Mouse (Mus musculus): ENCODE data around the gene Ccni.

Ccni gene

DNA sequence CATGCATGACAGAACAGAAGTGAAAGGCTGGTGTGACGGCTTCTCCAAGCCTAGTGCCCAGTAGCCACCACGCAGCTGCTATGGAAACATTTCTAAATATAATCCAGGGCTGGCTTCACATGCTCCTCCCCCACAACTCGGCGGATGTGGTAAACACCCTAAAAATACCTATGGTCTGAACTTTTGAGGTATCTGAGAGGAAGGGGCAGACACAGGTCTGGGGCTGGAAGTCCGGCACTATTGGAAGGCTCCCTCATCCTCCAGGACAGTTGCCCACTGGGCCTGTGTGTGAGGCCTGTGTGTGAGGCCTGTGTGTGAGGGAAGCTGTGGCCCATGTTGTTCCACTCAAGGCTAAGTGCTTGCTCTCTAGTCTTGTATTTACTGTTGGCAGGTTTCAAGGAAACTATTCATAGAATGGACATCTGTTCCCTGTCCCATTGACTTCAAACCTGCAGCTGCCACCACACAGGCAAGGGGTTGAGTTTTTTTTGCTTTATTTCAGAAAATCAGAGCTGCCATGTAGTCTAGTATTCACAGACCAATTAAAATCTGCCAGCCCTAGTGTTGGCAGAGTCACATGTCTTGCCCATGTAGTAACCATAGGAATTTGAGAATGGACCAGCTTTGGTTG is 69.2 kb downstream of the Ccni start:
- DNase-seq (ENCODE audit: low spot score in 2 of 2), result peak; percentile 50 to 70

DNA sequence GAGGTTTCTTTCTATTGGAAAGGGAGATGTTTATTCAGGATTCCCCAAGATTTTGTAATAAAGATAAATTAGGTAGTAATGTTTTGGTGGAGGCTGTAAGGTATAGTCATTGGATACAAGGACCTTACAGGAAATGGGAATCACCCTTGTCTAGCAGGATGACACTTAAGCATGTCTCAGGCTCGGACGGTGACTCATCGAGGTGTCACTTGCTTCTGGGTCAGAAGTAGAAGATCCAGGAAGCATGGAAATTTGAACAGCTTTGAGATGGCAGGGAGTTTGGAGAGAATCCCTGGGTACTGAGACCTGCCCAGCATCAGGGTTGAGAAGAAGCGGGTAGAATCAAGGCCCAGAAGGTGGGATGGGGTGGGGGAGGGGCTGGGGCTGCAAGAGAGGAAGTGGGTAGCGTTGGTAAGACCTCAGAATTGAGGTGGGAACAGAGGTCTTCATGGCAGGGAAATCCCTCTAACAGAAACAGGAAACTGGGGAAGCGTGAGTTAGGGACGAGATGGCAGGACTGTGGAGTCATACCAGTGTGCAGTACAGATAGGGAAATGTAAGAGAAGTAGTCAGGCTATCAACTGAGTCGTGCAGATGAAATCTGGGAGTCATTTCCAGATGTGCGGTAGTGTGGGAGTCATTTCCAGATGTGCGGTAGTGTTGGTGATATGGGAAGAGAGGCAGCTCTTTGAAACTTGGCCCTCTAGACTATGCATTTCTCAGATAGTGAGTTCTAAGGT is 70.8 kb downstream of the Ccni start:
- no peak for DNase-seq (ENCODE audit: low spot score in 2 of 2)

DNA sequence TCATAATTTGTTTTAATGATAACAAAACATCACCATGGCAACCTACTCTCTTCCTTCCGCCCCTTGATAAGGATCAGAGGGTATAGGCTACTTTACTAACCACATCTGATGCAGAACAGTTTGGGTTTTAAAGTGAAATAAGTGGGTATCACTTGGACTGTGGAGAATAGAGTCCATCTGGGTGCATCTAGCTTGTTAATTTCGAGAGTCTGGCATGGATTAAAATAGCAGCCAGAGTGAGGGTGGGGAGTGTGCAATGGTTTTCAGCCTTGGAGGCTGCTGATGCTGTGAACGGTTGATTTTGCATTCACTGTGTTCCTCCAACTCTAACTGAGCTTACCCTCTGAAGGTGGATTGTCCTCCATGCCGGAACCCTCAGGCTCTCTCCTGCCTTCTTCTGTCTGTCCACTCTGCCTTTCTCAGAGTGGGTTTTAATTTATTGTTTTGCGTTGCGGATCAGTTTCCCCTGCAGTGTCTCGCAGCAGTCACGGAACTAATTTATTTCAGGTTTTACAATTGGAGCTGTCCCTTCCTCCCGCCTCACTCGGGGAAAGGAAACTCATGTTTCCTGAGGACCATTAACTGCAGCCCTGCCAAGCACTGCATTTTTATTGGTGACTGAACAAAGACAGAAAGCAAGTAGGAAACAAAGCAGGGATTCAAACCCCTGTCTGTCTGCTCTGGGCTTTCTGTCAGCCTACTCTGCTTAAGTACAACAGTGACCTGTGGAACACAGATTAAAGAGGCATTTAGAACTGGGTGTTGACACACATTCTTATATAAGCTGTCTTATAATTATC is 72.7 kb downstream of the Ccni start:
- DNase-seq (ENCODE audit: low spot score in 2 of 2), result peak; percentile 57 to 65

All from right cerebral cortex, adult 2 months (tissue).